Mouse (Mus musculus) MEL (cell line): ENCODE measurements around the gene Apoa5.

Experiments
- CTCF ChIP-seq, 3 experiments: IDR thresholded peaks in 2 of 3; conservative IDR thresholded peaks in 1 of 3; 2 replicates each; pipeline ENCODE4 v1.5.1; 2011 to 2012; ENCODE audit warnings: low read length in 3 of 3, low read depth in 2 of 3, mild to moderate bottlenecking in 2 of 3, improper control_type of control experiment in 1 of 3, inconsistent platforms in 1 of 3, mixed read lengths in 1 of 3, moderate library complexity in 1 of 3; ENCODE audit not compliant: control insufficient read depth in 1 of 3, insufficient read depth in 1 of 3, poor library complexity in 1 of 3, severe bottlenecking in 1 of 3
- EP300 ChIP-seq, 2 experiments: IDR thresholded peaks; 2 replicates each; pipeline ENCODE4 v1.6.1; 2011; ENCODE audit warnings: improper control_type of control experiment in 2 of 2, low read length in 2 of 2, low read depth in 1 of 2, mild to moderate bottlenecking in 1 of 2
- GATA1 ChIP-seq: IDR thresholded peaks from 2 replicates; pipeline ENCODE4 v1.6.1; 2011; ENCODE audit warnings: low read depth, low read length, improper control_type of control experiment
- HCFC1 ChIP-seq: IDR thresholded peaks from 2 replicates; pipeline ENCODE4 v1.6.1; 2012; ENCODE audit warnings: low read depth, mild to moderate bottlenecking, inconsistent platforms, low read length, improper control_type of control experiment, moderate library complexity
- MYB ChIP-seq: IDR thresholded peaks from 2 replicates; pipeline ENCODE4 v1.6.1; 2011; ENCODE audit warnings: mild to moderate bottlenecking, low read depth, low read length, improper control_type of control experiment
- NRF1 ChIP-seq: IDR thresholded peaks from 2 replicates; pipeline ENCODE4 v1.6.1; 2014; ENCODE audit warnings: low read depth, mild to moderate bottlenecking, inconsistent platforms, low read length, improper control_type of control experiment, moderate library complexity; ENCODE audit not compliant: poor library complexity, insufficient read depth, severe bottlenecking
- POLR2A ChIP-seq, 2 experiments: IDR thresholded peaks; 2 replicates each; pipeline ENCODE4 v1.6.1; 2011 to 2012; ENCODE audit warnings: low read length in 2 of 2, mild to moderate bottlenecking in 2 of 2, control low read depth in 1 of 2, improper control_type of control experiment in 1 of 2, low read depth in 1 of 2, moderate library complexity in 1 of 2; ENCODE audit not compliant: control insufficient read depth in 1 of 2, insufficient read depth in 1 of 2, poor library complexity in 1 of 2
- RAD21 ChIP-seq: IDR thresholded peaks from 2 replicates; pipeline ENCODE4 v1.6.1; 2011; ENCODE audit warnings: mild to moderate bottlenecking, low read depth, low read length, improper control_type of control experiment
- UBTF ChIP-seq: IDR thresholded peaks from 2 replicates; pipeline ENCODE4 v1.6.1; 2012; ENCODE audit warnings: low read depth, mild to moderate bottlenecking, inconsistent platforms, low read length, improper control_type of control experiment, moderate library complexity, borderline replicate concordance; ENCODE audit not compliant: insufficient read depth

- no peak for TF ChIP-seq GATA1
- no peak for TF ChIP-seq CTCF (IDR thresholded peaks at IDR 0.05 in 2 of 3, conservative IDR thresholded peaks at IDR 0.05 in 1 of 3; ENCODE audit: control insufficient read depth in 1 of 3, insufficient read depth in 1 of 3, low read depth in 2 of 3, low read length in 3 of 3, poor library complexity in 1 of 3, severe bottlenecking in 1 of 3)
- TF ChIP-seq POLR2A (IDR thresholded peaks at IDR 0.05; ENCODE audit: control insufficient read depth in 1 of 2, insufficient read depth in 1 of 2, low read depth in 1 of 2, low read length in 2 of 2, poor library complexity in 1 of 2) = no peak
- TF ChIP-seq MYB = no peak
- TF ChIP-seq EP300 (IDR thresholded peaks at IDR 0.05; ENCODE audit: low read depth in 1 of 2, low read length in 2 of 2) = no peak
- TF ChIP-seq RAD21 = no peak
- TF ChIP-seq NRF1 = no peak
- TF ChIP-seq HCFC1 = no peak
- no peak for TF ChIP-seq UBTF
Measured at GRCm38 (mm10) chr9:46316388-46316787, 48.0 kb downstream of the Apoa5 start.
